Mouse (Mus musculus) gastrocnemius, postnatal 36 days (tissue): ENCODE measurements at regions not wholly inside any gene's neighbourhood (a gene's known extent, or its start where the extent isn't known, plus 50 kb on each side); places are given as distances from the start of the nearest gene placed in this dataset.

Experiments used
- DNase-seq, 2 experiments: peaks; one replicate each; pipeline ENCODE4 v3.0.0; 2022
- intact Hi-C: fragments of 180-260 bp; cut with DNase I; formaldehyde crosslinking; loops from one replicate; pipeline ENCODE4 v1.15.1; 2025

GRCm38 (mm10) chr2:72747299-72747698, 232.9 kb downstream of the Sp3 start:
- intact Hi-C loops = no loop called here
- DNase-seq = no peak

DNA sequence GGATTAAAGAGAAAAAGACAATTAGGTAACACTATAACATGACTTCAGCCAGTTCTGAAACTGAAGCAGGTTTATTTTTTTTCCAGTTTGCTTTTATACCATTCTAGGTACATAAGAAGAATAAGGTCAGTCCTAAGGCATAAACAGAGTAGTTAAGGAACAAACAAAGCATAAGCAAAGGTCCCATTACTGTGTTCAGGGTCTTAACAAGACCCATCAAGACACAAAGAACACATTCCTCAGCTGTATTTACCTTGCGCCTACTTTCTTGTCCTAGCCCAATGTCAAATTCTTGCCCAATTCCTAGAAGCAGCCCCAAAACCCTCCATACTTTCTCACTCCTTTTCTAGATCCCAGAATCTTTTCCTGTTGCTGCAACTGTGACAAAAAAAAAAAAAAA, 230.8 kb downstream of the Sp3 start:
- no peak for DNase-seq

GRCm38 (mm10) chr2:72751441-72751840, 228.8 kb downstream of the Sp3 start:
- intact Hi-C loops = no loop called here
- DNase-seq = no peak

More for the DNA sequence above, 230.8 kb downstream of the Sp3 start:
- intact Hi-C loops = no loop called here

- intact Hi-C loops = no loop called here
- no peak for DNase-seq
Measured at GRCm38 (mm10) chr2:72752624-72753176, 227.5 kb downstream of the Sp3 start.

GRCm38 (mm10) chr2:72753788-72754713, 226.2 kb downstream of the Sp3 start:
- intact Hi-C loops = no loop called here
- DNase-seq = no peak

- no peak for DNase-seq
- intact Hi-C loops = no loop called here
Measured at GRCm38 (mm10) chr2:72763454-72763853, 216.8 kb downstream of the Sp3 start.

DNA sequence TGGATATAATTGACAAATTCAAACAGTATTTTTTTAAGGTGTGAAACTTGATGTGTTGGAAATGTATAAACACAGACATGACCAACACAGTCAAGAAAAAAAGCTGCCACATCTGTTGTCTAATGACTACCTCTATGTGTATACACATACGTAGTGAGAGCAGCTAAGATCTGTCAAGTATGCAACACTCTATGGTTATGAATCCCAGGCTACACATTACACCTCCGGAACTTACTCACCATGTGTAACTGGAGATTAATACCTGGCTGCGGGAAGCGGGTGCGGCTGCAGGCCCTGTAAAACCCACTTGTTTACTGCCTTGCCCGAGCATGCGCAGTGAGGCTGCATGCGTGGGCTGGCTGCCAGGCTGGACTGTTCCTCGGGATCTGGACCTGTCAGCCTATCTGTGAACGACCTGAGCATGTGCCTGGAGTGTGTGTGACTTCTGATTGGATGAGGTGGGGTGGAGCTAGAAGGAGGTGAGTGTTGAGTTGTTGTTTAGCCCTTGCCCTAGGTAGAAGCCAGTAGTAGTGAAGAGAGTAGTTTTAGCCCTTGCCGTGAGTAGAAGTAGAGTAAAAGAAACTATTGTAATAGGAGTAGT, 211.1 kb downstream of the Sp3 start:
- intact Hi-C loops = no loop called here
- no peak for DNase-seq

GRCm38 (mm10) chr2:72773401-72773800, 206.8 kb downstream of the Sp3 start:
- DNase-seq = no peak

GRCm38 (mm10) chr2:72777330-72777729, 202.9 kb downstream of the Sp3 start:
- intact Hi-C loops = no loop called here
- no peak for DNase-seq

More at GRCm38 (mm10) chr2:72773401-72773800, 206.8 kb downstream of the Sp3 start:
- intact Hi-C loops = no loop called here

- intact Hi-C loops = no loop called here
Measured at GRCm38 (mm10) chr2:72777806-72778510, 202.3 kb downstream of the Sp3 start.

GRCm38 (mm10) chr2:72779268-72780163, 200.7 kb downstream of the Sp3 start:
- DNase-seq = no peak
- intact Hi-C loops = no loop called here

More at GRCm38 (mm10) chr2:72777806-72778510, 202.3 kb downstream of the Sp3 start:
- no peak for DNase-seq

DNA sequence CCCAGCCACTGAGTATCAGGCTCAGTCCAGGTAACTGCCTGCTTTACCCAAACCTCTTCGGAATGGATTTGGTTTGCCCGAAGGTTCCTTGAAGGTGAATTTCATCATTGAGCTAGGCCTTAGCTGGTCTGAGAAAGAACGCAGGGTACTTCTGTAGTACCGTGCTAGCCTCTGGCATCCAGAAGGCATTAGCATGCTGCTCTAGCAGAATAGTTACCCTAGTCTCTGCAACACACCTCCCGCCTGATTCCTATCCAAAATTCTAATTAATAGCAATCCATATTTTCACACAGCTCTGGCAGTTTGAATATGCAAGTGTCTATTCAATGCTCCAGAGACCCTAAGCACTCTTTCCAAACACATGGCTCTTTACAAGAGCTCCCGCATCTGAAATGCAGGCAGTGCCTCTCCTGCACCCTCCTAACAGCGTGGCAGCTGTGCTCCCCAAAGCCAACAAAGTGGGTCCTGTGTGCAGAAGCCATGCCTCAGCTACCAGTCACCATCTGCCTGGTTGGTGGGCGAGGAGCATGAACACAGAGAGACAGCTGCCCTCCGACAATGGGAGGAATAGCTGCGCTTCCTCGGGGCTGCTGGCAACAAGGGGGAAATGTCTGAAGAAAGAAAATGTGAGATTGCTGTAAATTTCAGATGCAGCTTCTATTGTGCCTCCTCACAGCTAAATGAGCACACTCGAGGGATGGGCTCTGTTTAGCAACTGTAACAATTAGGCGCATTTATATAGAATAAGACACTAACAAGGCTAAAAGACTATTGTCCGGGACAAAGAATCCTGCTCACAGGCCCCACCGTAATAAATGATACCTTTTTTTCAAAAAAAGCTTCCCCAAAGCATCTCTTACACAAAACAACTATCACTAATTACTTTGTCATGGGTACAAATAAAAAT, 198.6 kb downstream of the Sp3 start:
- intact Hi-C loops = no loop called here
- no peak for DNase-seq

GRCm38 (mm10) chr2:72782355-72782754, 197.9 kb downstream of the Sp3 start:
- intact Hi-C loops = no loop called here
- no peak for DNase-seq

- DNase-seq = no peak
- intact Hi-C loops = no loop called here
Measured at GRCm38 (mm10) chr2:72785365-72786043, 194.7 kb downstream of the Sp3 start.

GRCm38 (mm10) chr2:72786044-72786737, 194.1 kb downstream of the Sp3 start:
- no peak for DNase-seq
- intact Hi-C loops = no loop called here

DNA sequence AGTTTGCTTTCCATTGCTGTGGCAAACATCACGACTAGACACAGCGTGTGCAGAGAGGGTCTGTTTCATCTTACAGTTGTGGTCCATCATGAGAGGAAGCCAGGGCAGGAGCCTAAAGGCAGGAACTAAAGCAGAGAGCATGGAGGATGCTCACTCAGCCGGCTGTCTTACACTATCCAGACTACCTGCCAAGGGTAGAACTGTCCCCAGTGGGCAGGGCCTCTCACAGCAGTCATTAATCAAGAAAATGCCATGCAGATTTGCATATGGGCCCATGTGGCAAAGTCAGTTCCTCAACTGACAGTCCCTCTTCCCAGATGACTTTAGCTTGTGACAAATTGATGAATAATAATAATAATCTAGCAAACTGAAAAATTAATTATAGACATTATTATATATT, 192.6 kb downstream of the Sp3 start:
- DNase-seq = no peak

GRCm38 (mm10) chr2:72791496-72791895, 188.8 kb downstream of the Sp3 start:
- intact Hi-C loops = no loop called here
- no peak for DNase-seq

More for the DNA sequence above, 192.6 kb downstream of the Sp3 start:
- intact Hi-C loops = no loop called here

DNA sequence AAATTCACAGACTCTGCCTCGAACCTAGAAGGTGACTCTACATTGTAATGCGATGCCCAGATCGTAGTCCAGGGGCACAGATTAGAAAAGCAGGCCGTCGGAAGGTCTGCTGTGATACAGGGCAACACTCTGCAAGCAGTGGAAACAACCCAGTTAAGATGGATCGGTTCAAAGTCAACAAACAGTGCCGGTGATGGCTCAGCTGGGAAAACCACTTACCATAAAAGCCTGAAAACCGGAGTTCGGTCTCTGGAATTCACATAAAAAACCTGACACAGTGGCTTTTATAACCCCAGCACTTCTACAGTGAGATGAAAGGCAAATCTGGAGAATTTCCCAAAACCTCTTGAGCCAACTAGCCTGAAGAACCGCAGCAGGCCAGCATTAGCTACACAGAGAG, 186.8 kb downstream of the Sp3 start:
- intact Hi-C loops = no loop called here
- DNase-seq = no peak
